Mouse (Mus musculus) C2C12 (cell line): Measurements from ENCODE around the gene Btbd35f26. TPM values are rescaled to one million over a fixed set of nuclear protein-coding genes. Genes with fewer than 3 reads are reported as not detected.
"Not testable (repeated sequence)": the region's sequence is repeated elsewhere in the genome, so short reads cannot be mapped to it uniquely, and the experiment has no call there.

Experiments
- H3K27me3 ChIP-seq: one replicate; pipeline ENCODE4 v1.6.1; 2011; ENCODE audit not compliant: control insufficient read depth, insufficient read depth, insufficient read length
- H3K36me3 ChIP-seq: one replicate; pipeline ENCODE4 v1.6.1; 2011; ENCODE audit not compliant: control insufficient read depth, insufficient read depth
- H3K4me3 ChIP-seq: one replicate; pipeline ENCODE4 v1.5.1; 2011; ENCODE audit warnings: mild to moderate bottlenecking, control low read depth; ENCODE audit not compliant: poor library complexity, insufficient read depth, severe bottlenecking
- H3K79me2 ChIP-seq: one replicate; pipeline ENCODE4 v1.6.1; 2011; ENCODE audit not compliant: control insufficient read depth, insufficient read depth
- H3K79me3 ChIP-seq: one replicate; pipeline ENCODE4 v1.6.1; 2011; ENCODE audit warnings: low read depth, control low read depth
- H3ac ChIP-seq: one replicate; pipeline ENCODE3; 2011; ENCODE audit warnings: low read depth; ENCODE audit not compliant: control insufficient read depth, insufficient read length
- long read RNA-seq, 2 experiments: library from polyadenylated mRNA; unstranded; transcript quantifications; one replicate each; pipeline ENCODE4 v2.0.0; 2019 to 2020
- polyA plus RNA-seq: library from polyadenylated mRNA; unstranded; fragments of >200 nt; fragmentation: generic; extraction: Trizol; gene quantifications from one replicate; pipeline ENCODE4 v1.2.1, GENCODE M21; 2012; ENCODE audit warnings: missing spikeins

Gene Btbd35f26
- not detected for polyA plus RNA-seq
- long read RNA-seq, experiment 1: 0 reads
- long read RNA-seq, experiment 2: 0 reads

DNA sequence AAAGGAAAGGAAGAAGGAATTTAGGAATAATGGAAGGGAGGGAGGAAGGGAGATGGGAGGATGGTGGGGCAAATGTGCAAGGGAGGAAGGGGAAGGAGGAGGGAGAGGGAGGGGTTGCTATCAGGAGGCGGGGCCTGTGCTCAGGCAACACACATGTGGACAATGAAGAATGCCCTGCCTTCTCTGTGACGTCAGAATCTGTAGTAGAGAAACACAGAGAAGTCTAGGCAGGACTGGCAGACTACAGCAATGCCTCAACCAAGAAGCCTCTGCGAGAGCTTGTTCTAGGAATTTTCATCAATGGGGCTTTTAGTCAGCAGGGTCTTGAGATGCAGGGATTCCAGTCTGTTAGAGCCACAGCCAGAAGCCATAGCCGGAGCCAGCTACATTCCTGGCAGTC lies at the start of gene Btbd35f26:
Gene Btbd35f26, plus strand, starts transcription at position 301 of the 400 bp plus-strand sequence.
- H3K4me3 ChIP-seq, H3K36me3 ChIP-seq, H3K27me3 ChIP-seq, H3K79me2 ChIP-seq, H3K79me3 ChIP-seq, H3ac ChIP-seq: not testable (repeated sequence)

DNA sequence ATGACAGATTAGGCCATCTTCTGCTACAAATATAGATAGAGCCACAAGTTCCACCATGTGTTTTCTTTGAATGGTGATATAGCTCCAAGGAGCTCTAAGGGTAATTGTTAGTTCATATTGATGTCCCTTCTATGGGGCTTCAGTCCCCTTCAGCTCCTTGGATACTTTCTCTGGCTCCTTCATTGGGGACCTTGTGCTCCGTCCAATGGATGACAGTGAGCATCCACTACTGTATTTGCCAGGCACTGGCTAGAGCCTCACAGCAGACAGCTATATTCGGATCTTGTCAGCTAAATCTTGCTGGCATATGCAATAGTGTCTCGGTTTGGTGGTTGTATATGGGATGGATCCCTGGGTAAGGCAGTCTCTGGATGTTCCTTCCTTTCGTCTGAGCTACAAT lies 5.7 kb downstream of the Btbd35f26 start:
- not testable (repeated sequence) for H3K27me3 ChIP-seq

DNA sequence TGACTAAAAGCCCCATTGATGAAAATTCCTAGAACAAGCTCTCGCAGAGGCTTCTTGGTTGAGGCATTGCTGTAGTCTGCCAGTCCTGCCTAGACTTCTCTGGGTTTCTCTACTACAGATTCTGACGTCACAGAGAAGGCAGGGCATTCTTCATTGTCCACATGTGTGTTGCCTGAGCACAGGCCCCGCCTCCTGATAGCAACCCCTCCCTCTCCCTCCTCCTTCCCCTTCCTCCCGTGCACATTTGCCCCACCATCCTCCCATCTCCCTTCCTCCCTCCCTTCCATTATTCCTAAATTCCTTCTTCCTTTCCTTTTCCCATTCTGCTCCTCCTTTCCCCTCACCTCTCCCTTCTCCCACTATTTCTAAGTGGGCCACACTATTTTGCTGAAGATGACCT lies 47.6 kb downstream of the Btbd35f26 start, which contains the start of gene Btbd35f19:
Gene Btbd35f19, minus strand, starts transcription at position 101 of the 400 bp plus-strand sequence.
- not testable (repeated sequence) for H3K4me3 ChIP-seq, H3ac ChIP-seq, H3K27me3 ChIP-seq

More for the DNA sequence above, 5.7 kb downstream of the Btbd35f26 start:
- H3K79me2 ChIP-seq, H3ac ChIP-seq, H3K36me3 ChIP-seq, H3K4me3 ChIP-seq, H3K79me3 ChIP-seq: not testable (repeated sequence)

More for the DNA sequence above, 47.6 kb downstream of the Btbd35f26 start, which contains the start of gene Btbd35f19:
- not testable (repeated sequence) for H3K36me3 ChIP-seq, H3K79me2 ChIP-seq, H3K79me3 ChIP-seq

Other genes with a start within 250 kb of the Btbd35f26 start
- gene Btbd35f29, start 218.8 kb upstream of the Btbd35f26 start, polyA plus RNA-seq: not detected
- gene Spin2f, start 82.6 kb upstream of the Btbd35f26 start, polyA plus RNA-seq: not detected
- not detected for gene Btbd35f19, start 47.5 kb downstream of the Btbd35f26 start, polyA plus RNA-seq
- not detected for gene Gm21883, start 237.8 kb downstream of the Btbd35f26 start, polyA plus RNA-seq